Mouse (Mus musculus): ENCODE measurements around the gene Mtfmt. TPM values are rescaled to one million over a fixed set of nuclear protein-coding genes. Genes with fewer than 3 reads are reported as not detected.

Gene Mtfmt
- total and polyA plus RNA-seq, 3 experiments, result 5.3 to 6.2 (median 5.8) TPM

- intact Hi-C loops (cut with DNase I), result no loop called here
- WGBS, result 90% methylated on average over 4 of the region's 4 CpGs
- no peak overlapping the region for H3K9ac ChIP-seq (ENCODE audit: low read depth, low read length)
- no peaks in the 10 kb centered on the region for H3K27me3 ChIP-seq (ENCODE audit: control insufficient read depth, insufficient read depth, low read length)
- no peaks in the 10 kb centered on the region for H3K36me3 ChIP-seq (ENCODE audit: control insufficient read depth, insufficient read depth, low read length)
- no peak for DNase-seq
- H3K79me2 ChIP-seq (replicated peaks; ENCODE audit: control insufficient read depth, insufficient read depth, low read length), result no peaks in the 10 kb centered on the region
- no peaks in the 10 kb centered on the region for H3K4me1 ChIP-seq (ENCODE audit: control insufficient read depth, insufficient read depth, low read length)
- no peak overlapping the region for H3K27ac ChIP-seq
- no peak for TF ChIP-seq POLR2A (IDR thresholded peaks at IDR 0.05; ENCODE audit: insufficient read depth, low read depth, low read length)
- no peak for TF ChIP-seq EP300 (IDR thresholded peaks at IDR 0.05; ENCODE audit: insufficient read depth, low read depth, low read length)
- TF ChIP-seq CTCF (IDR thresholded peaks at IDR 0.05), result no peak
- no peak overlapping the region for H3K4me3 ChIP-seq
Measured at GRCm38 (mm10) chr9:65492851-65493250, 57.3 kb downstream of the Mtfmt start.

GRCm38 (mm10) chr9:65502146-65502545, 66.6 kb downstream of the Mtfmt start:
- H3K79me2 ChIP-seq (replicated peaks; ENCODE audit: control insufficient read depth, insufficient read depth, low read length), result no peaks in the 10 kb centered on the region
- no peaks in the 10 kb centered on the region for H3K4me1 ChIP-seq (ENCODE audit: control insufficient read depth, insufficient read depth, low read length)
- TF ChIP-seq EP300 (IDR thresholded peaks at IDR 0.05; ENCODE audit: insufficient read depth, low read depth, low read length), result no peak
- TF ChIP-seq POLR2A (IDR thresholded peaks at IDR 0.05; ENCODE audit: insufficient read depth, low read depth, low read length), result no peak
- TF ChIP-seq CTCF (IDR thresholded peaks at IDR 0.05), result peak; percentile 22; the same call in 1 of the 2 replicates
- H3K9ac ChIP-seq (ENCODE audit: low read depth, low read length), result no peak overlapping the region
- no peaks in the 10 kb centered on the region for H3K36me3 ChIP-seq (ENCODE audit: control insufficient read depth, insufficient read depth, low read length)
- H3K27me3 ChIP-seq (ENCODE audit: control insufficient read depth, insufficient read depth, low read length), result no peaks in the 10 kb centered on the region
- intact Hi-C loops (cut with DNase I), result no loop called here
- no peak overlapping the region for H3K27ac ChIP-seq
- no peak overlapping the region for H3K4me3 ChIP-seq
- WGBS, result 34% methylated on average over 8 of the region's 8 CpGs
- DNase-seq, result no peak

Other genes starting within 250 kb of the Mtfmt start
- 1 to 10 TPM; 2.6 to 3.1 TPM for gene Parp16, start 240.4 kb upstream of the Mtfmt start, total RNA-seq (2021)
- gene Parp16, start 240.4 kb upstream of the Mtfmt start, polyA plus RNA-seq (2012; rRNA removed), result 3.7 and 4.8 TPM in 2 replicates
- 1 to 10 TPM; 3.0 to 4.8 TPM for gene Cilp, start 170.6 kb upstream of the Mtfmt start, total RNA-seq (2021)
- 4.8 and 10.1 TPM in 2 replicates for gene Cilp, start 170.6 kb upstream of the Mtfmt start, polyA plus RNA-seq (2012; rRNA removed)
- 100 to 1,000 TPM in 1 of 2 experiments, 10 to 100 TPM in 1; 98.8 to 114 TPM for gene Clpx, start 141.5 kb upstream of the Mtfmt start, total RNA-seq (2021)
- gene Clpx, start 141.5 kb upstream of the Mtfmt start, polyA plus RNA-seq (2012; rRNA removed), result 18.0 and 32.2 TPM in 2 replicates
- 10 to 100 TPM; 13.6 to 13.9 TPM for gene Pdcd7, start 89.7 kb upstream of the Mtfmt start, total RNA-seq (2021)
- 6.6 and 9.7 TPM in 2 replicates for gene Pdcd7, start 89.7 kb upstream of the Mtfmt start, polyA plus RNA-seq (2012; rRNA removed)
- under 1 TPM in 1 of 2 experiments, not detected in 1; 0.18 TPM for gene Ubap1l, start 74.7 kb upstream of the Mtfmt start, total RNA-seq (2021)
- gene Ubap1l, start 74.7 kb upstream of the Mtfmt start, polyA plus RNA-seq (2012; rRNA removed), result 0.15 and 0.18 TPM in 2 replicates
- 1 to 10 TPM; 2.1 to 2.6 TPM for gene Kbtbd13, start 44.1 kb upstream of the Mtfmt start, total RNA-seq (2021)
- gene Kbtbd13, start 44.1 kb upstream of the Mtfmt start, polyA plus RNA-seq (2012; rRNA removed), result 2.4 and 4.0 TPM in 2 replicates
- 1 to 10 TPM; 7.2 to 8.3 TPM for gene Rasl12, start 37.3 kb upstream of the Mtfmt start, total RNA-seq (2021)
- gene Rasl12, start 37.3 kb upstream of the Mtfmt start, polyA plus RNA-seq (2012; rRNA removed), result 19.8 and 20.5 TPM in 2 replicates
- not detected for gene Slc51b, start 12.8 kb upstream of the Mtfmt start, total RNA-seq (2021)
- not detected in 2 replicates for gene Slc51b, start 12.8 kb upstream of the Mtfmt start, polyA plus RNA-seq (2012; rRNA removed)
- 10 to 100 TPM; 11.4 to 12.1 TPM for gene Spg21, start 25.2 kb downstream of the Mtfmt start, total RNA-seq (2021)
- gene Spg21, start 25.2 kb downstream of the Mtfmt start, polyA plus RNA-seq (2012; rRNA removed), result 8.8 and 21.1 TPM in 2 replicates
- gene Ankdd1a, start 84.4 kb downstream of the Mtfmt start, total RNA-seq (2021), result not detected
- gene Ankdd1a, start 84.4 kb downstream of the Mtfmt start, polyA plus RNA-seq (2012; rRNA removed), result not detected in 2 replicates
- gene Plekho2, start 144.3 kb downstream of the Mtfmt start, total RNA-seq (2021), result 10 to 100 TPM in 1 of 2 experiments, 1 to 10 TPM in 1; 9.9 to 11.1 TPM
- 16.5 and 18.8 TPM in 2 replicates for gene Plekho2, start 144.3 kb downstream of the Mtfmt start, polyA plus RNA-seq (2012; rRNA removed)
- not detected for gene Pif1, start 151.4 kb downstream of the Mtfmt start, total RNA-seq (2021)
- gene Pif1, start 151.4 kb downstream of the Mtfmt start, polyA plus RNA-seq (2012; rRNA removed), result 0.18 and 0.23 TPM in 2 replicates
- gene Rbpms2, start 193.9 kb downstream of the Mtfmt start, total RNA-seq (2021), result 10 to 100 TPM; 29.4 to 32.5 TPM
- 102 and 105 TPM in 2 replicates for gene Rbpms2, start 193.9 kb downstream of the Mtfmt start, polyA plus RNA-seq (2012; rRNA removed)
- gene Oaz2, start 232.2 kb downstream of the Mtfmt start, total RNA-seq (2021), result 100 to 1,000 TPM; 202 to 218 TPM
- gene Oaz2, start 232.2 kb downstream of the Mtfmt start, polyA plus RNA-seq (2012; rRNA removed), result 154 and 242 TPM in 2 replicates

All from heart, adult 2 months (tissue).